8 mouse cellular contexts compared by ENCODE assay signal in genomic region chr19:60812036-60812389, GRCm38 (mm10). TPM values are rescaled to one million over a fixed set of nuclear protein-coding genes. Genes with fewer than 3 reads are reported as not detected.
DNase-seq lines count a peak whose midpoint lies in the region; ATAC-seq lines count a peak whose summit lies in the region.

No protein-coding gene starts in this region.

- peak overlapping the region; percentile 77 for H3K27ac ChIP-seq in heart, embryonic 16.5 days (ENCODE audit: low read length)
- H3K27ac ChIP-seq in hindbrain, embryonic 13.5 days: peak overlapping the region; percentile 76; the same call in 1 of the 2 replicates
- H3K27ac ChIP-seq in midbrain, embryonic 13.5 days: peak overlapping the region; percentile 56; the same call in 1 of the 2 replicates

- H3K27me3 ChIP-seq in heart, embryonic 16.5 days (ENCODE audit: control insufficient read depth, insufficient read depth, low read length): no peaks in the 10 kb centered on the region
- H3K27me3 ChIP-seq in hindbrain, embryonic 13.5 days: no peaks in the 10 kb centered on the region
- H3K27me3 ChIP-seq in midbrain, embryonic 13.5 days: no peaks in the 10 kb centered on the region

- no peaks in the 10 kb centered on the region for H3K9me3 ChIP-seq in heart, embryonic 16.5 days (replicated peaks; ENCODE audit: control insufficient read depth, low read length)
- H3K9me3 ChIP-seq in hindbrain, embryonic 13.5 days: no peaks in the 10 kb centered on the region
- no peaks in the 10 kb centered on the region for H3K9me3 ChIP-seq in midbrain, embryonic 13.5 days

- DNase-seq in heart, adult 11 months: no peak
- DNase-seq in Muller cell, postnatal 12 days (ENCODE audit: inconsistent ontology term): peak; percentile 55
- no peak for DNase-seq in cerebellum, postnatal 10 days
- DNase-seq in kidney, postnatal 4 days: no peak

- 16% methylated on average over 10 of the region's 10 CpGs for WGBS in heart, embryonic 16.5 days
- 22% methylated on average over 10 of the region's 10 CpGs for WGBS in hindbrain, embryonic 13.5 days
- WGBS in midbrain, embryonic 13.5 days: 19% methylated on average over 10 of the region's 10 CpGs

- ATAC-seq in heart, embryonic 16.5 days (replicated peaks; ENCODE audit: extremely low read depth, insufficient read depth, low FRiP score): 0 out of 2 replicates have a peak, but pooled peaks have one; percentile 10
- ATAC-seq in hindbrain, embryonic 13.5 days (ENCODE audit: low FRiP score): no peak; the same call in 1 of the 2 replicates
- ATAC-seq in midbrain, embryonic 13.5 days: no peak
- ATAC-seq in monocyte, adult 5-6 weeks (replicated peaks; ENCODE audit: insufficient number of reproducible peaks, low FRiP score, low TSS enrichment, poor library complexity, severe bottlenecking): no peak

- H3K4me3 ChIP-seq in heart, embryonic 16.5 days (ENCODE audit: low read length): peak overlapping the region; percentile 76
- peak overlapping the region; percentile 68 for H3K4me3 ChIP-seq in hindbrain, embryonic 13.5 days
- H3K4me3 ChIP-seq in midbrain, embryonic 13.5 days (replicated peaks): peak overlapping the region; percentile 70

- peaks cover 12% of the 10 kb centered on the region for H3K4me1 ChIP-seq in heart, embryonic 16.5 days (ENCODE audit: control insufficient read depth, insufficient read depth, low read length)
- H3K4me1 ChIP-seq in hindbrain, embryonic 13.5 days (replicated peaks): peaks cover 11% of the 10 kb centered on the region
- H3K4me1 ChIP-seq in midbrain, embryonic 13.5 days (replicated peaks): peaks cover 12% of the 10 kb centered on the region

- H3K36me3 ChIP-seq in heart, embryonic 16.5 days (ENCODE audit: control insufficient read depth, insufficient read depth): peaks cover 5% of the 10 kb centered on the region
- peaks cover 14% of the 10 kb centered on the region for H3K36me3 ChIP-seq in hindbrain, embryonic 13.5 days
- H3K36me3 ChIP-seq in midbrain, embryonic 13.5 days: peaks cover 18% of the 10 kb centered on the region

- peak overlapping the region; percentile 83 for H3K9ac ChIP-seq in heart, embryonic 16.5 days (ENCODE audit: low read length)
- H3K9ac ChIP-seq in hindbrain, embryonic 13.5 days: peak overlapping the region; percentile 84
- peak overlapping the region; percentile 79 for H3K9ac ChIP-seq in midbrain, embryonic 13.5 days (replicated peaks)

- peak overlapping the region; percentile 83 for H3K4me2 ChIP-seq in heart, embryonic 16.5 days (ENCODE audit: low read depth, low read length)
- peak overlapping the region; percentile 71 for H3K4me2 ChIP-seq in hindbrain, embryonic 13.5 days
- H3K4me2 ChIP-seq in midbrain, embryonic 13.5 days (replicated peaks): peak overlapping the region; percentile 65

RNA-seq across cellular contexts. Expression of gene Fam45a, which starts 0.6 kb away (rescaled TPM):
- 18.0 and 22.7 TPM in 2 replicates for polyA plus RNA-seq in heart, embryonic 16.5 days (2015; fragmentation: Nextera tagmentation; extraction: Ambion mirVana)
- 39.7 and 43.6 TPM in 2 replicates for polyA plus RNA-seq in hindbrain, embryonic 13.5 days (2015; fragmentation: Nextera tagmentation; extraction: Ambion mirVana)
- 39.5 and 40.4 TPM in 2 replicates for polyA plus RNA-seq in midbrain, embryonic 13.5 days (2015; fragmentation: Nextera tagmentation; extraction: Ambion mirVana)
- 35.4 to 39.8 TPM (median 39.7 TPM) in 3 replicates for total RNA-seq in monocyte, adult 5-6 weeks (2017)

RNA-seq across cellular contexts. Expression of gene Eif3a, which starts 21.6 kb away (rescaled TPM):
- polyA plus RNA-seq in heart, embryonic 16.5 days (2015; fragmentation: Nextera tagmentation; extraction: Ambion mirVana): 102 and 110 TPM in 2 replicates
- polyA plus RNA-seq in hindbrain, embryonic 13.5 days (2015; fragmentation: Nextera tagmentation; extraction: Ambion mirVana): 112 and 121 TPM in 2 replicates
- 124 and 128 TPM in 2 replicates for polyA plus RNA-seq in midbrain, embryonic 13.5 days (2015; fragmentation: Nextera tagmentation; extraction: Ambion mirVana)
- 331 to 382 TPM (median 343 TPM) in 3 replicates for total RNA-seq in monocyte, adult 5-6 weeks (2017)

RNA-seq across cellular contexts. Expression of gene Sfxn4, which starts 49.3 kb away (rescaled TPM):
- 7.9 and 8.2 TPM in 2 replicates for polyA plus RNA-seq in heart, embryonic 16.5 days (2015; fragmentation: Nextera tagmentation; extraction: Ambion mirVana)
- polyA plus RNA-seq in hindbrain, embryonic 13.5 days (2015; fragmentation: Nextera tagmentation; extraction: Ambion mirVana): 15.5 and 15.8 TPM in 2 replicates
- 12.6 and 14.4 TPM in 2 replicates for polyA plus RNA-seq in midbrain, embryonic 13.5 days (2015; fragmentation: Nextera tagmentation; extraction: Ambion mirVana)
- 0.86 to 2.1 TPM (median 1.3 TPM) in 3 replicates for total RNA-seq in monocyte, adult 5-6 weeks (2017)

RNA-seq across cellular contexts. Expression of gene Nanos1, which starts 56.2 kb away (rescaled TPM):
- polyA plus RNA-seq in heart, embryonic 16.5 days (2015; fragmentation: Nextera tagmentation; extraction: Ambion mirVana): 0.76 and 1.1 TPM in 2 replicates
- 13.5 and 14.0 TPM in 2 replicates for polyA plus RNA-seq in hindbrain, embryonic 13.5 days (2015; fragmentation: Nextera tagmentation; extraction: Ambion mirVana)
- polyA plus RNA-seq in midbrain, embryonic 13.5 days (2015; fragmentation: Nextera tagmentation; extraction: Ambion mirVana): 15.3 and 16.6 TPM in 2 replicates
- total RNA-seq in monocyte, adult 5-6 weeks (2017): 1.1 to 1.9 TPM (median 1.1 TPM) in 3 replicates
